Mouse (Mus musculus): Measurements from ENCODE around the gene Il11ra1.

- TF ChIP-seq CTCF (IDR thresholded peaks at IDR 0.05; ENCODE audit: low read depth, low read length) (no peak), POLR2A (IDR thresholded peaks at IDR 0.05; ENCODE audit: borderline replicate concordance, low read depth, low read length) (no peak)
These were observed 34.6 kb upstream of the Il11ra1 start for GRCm38 (mm10) chr4:41665009-41665675.
